Mouse (Mus musculus) kidney, postnatal 0 days (tissue): ENCODE measurements around the gene Ldlrap1. TPM values are rescaled to one million over a fixed set of nuclear protein-coding genes. Genes with fewer than 3 reads are reported as not detected.
A peak's percentile ranks its signal among the peaks of the same experiment; 100 is the strongest.

ENCODE experiments used
- ATAC-seq: fragments of 200-750 bp; cut with Nextera tagmentation; replicated peaks from 2 replicates; pipeline ENCODE4 v1.8.0; 2017; ENCODE audit warnings: low read depth, moderate number of reproducible peaks, moderate TSS enrichment, moderate library complexity; ENCODE audit not compliant: low FRiP score
- DNase-seq: peaks from one replicate; pipeline ENCODE4 v3.0.0-alpha.2; 2016; ENCODE audit warnings: low spot score
- H3K27ac ChIP-seq: fragments of 300-500 bp; sonication (generic); 2 replicates; pipeline ENCODE4 v1.5.1; 2014; ENCODE audit warnings: mild to moderate bottlenecking
- H3K27me3 ChIP-seq: fragments of 300-500 bp; sonication (generic); 2 replicates; pipeline ENCODE4 v1.6.1; 2014; ENCODE audit warnings: low read length, mixed read lengths; ENCODE audit not compliant: insufficient read depth
- H3K36me3 ChIP-seq: fragments of 300-500 bp; sonication (generic); 2 replicates; pipeline ENCODE4 v1.6.1; 2014; ENCODE audit warnings: low read length, mixed read lengths; ENCODE audit not compliant: insufficient read depth
- H3K4me1 ChIP-seq: fragments of 300-500 bp; sonication (generic); replicated peaks from 2 replicates; pipeline ENCODE4 v1.6.1; 2014; ENCODE audit warnings: antibody characterized with exemption, low read length, mixed read lengths; ENCODE audit not compliant: insufficient read depth
- H3K4me2 ChIP-seq: fragments of 300-500 bp; sonication (generic); 2 replicates; pipeline ENCODE4 v1.6.1; 2014; ENCODE audit warnings: mild to moderate bottlenecking, low read length, moderate library complexity, mixed read lengths
- H3K4me3 ChIP-seq: fragments of 300-500 bp; sonication (generic); replicated peaks from 2 replicates; pipeline ENCODE4 v1.5.1; 2014; ENCODE audit warnings: low read depth, low read length
- H3K9ac ChIP-seq: fragments of 300-500 bp; sonication (generic); 2 replicates; pipeline ENCODE4 v1.6.1; 2014; ENCODE audit warnings: low read depth, low read length
- H3K9me3 ChIP-seq: fragments of 300-500 bp; sonication (generic); replicated peaks from 2 replicates; pipeline ENCODE4 v1.6.1; 2016; ENCODE audit warnings: low read length, inconsistent platforms, mixed read lengths
- CTCF ChIP-seq: IDR thresholded peaks from 2 replicates; pipeline ENCODE4 v1.5.1; 2016; ENCODE audit warnings: antibody characterized with exemption, low read depth, mild to moderate bottlenecking, moderate library complexity
- WGBS: fragments of 180-500 bp; shearing (Covaris S2); extraction: QIAGEN DNeasy Blood & Tissue Kit; methylation state at CpG from one replicate; pipeline ENCODE4 v1.1.7; 2014; 5-methylcytosine and 5-hydroxymethylcytosine counted together
- polyA plus RNA-seq: library from polyadenylated mRNA; unstranded; fragments of >200 nt; fragmentation: Nextera tagmentation; extraction: Ambion mirVana; gene quantifications from 2 replicates; pipeline ENCODE4 v1.2.1, GENCODE M21; 2015

The Ldlrap1 gene
- polyA plus RNA-seq, 1 experiment from 2014 or later: 21.3 TPM

- H3K9ac ChIP-seq: no peak overlapping the region
- no peak for TF ChIP-seq CTCF
- ATAC-seq (no peak), DNase-seq (no peak)
- WGBS: 75% methylated on average over 9 of the region's 9 CpGs
- no peak overlapping the region for H3K4me2 ChIP-seq
- no peaks in the 10 kb centered on the region for H3K36me3 ChIP-seq
- H3K4me1 ChIP-seq: no peaks in the 10 kb centered on the region
- H3K27ac ChIP-seq: no peak overlapping the region
- no peaks in the 10 kb centered on the region for H3K27me3 ChIP-seq
- no peaks in the 10 kb centered on the region for H3K9me3 ChIP-seq
- H3K4me3 ChIP-seq: no peak overlapping the region
These were observed 74.5 kb downstream of the Ldlrap1 start for GRCm38 (mm10) chr4:134693202-134693940.

GRCm38 (mm10) chr4:134692388-134692787 is 75.4 kb downstream of the Ldlrap1 start:
- Histone ChIP-seq H3K4me1 (no peaks in the 10 kb centered on the region), H3K9ac (no peak overlapping the region), H3K27ac (no peak overlapping the region), H3K36me3 (no peaks in the 10 kb centered on the region), H3K9me3 (no peaks in the 10 kb centered on the region), H3K4me2 (no peak overlapping the region), H3K4me3 (no peak overlapping the region), H3K27me3 (no peaks in the 10 kb centered on the region)
- 100% methylated on average over 1 of the region's 1 CpGs for WGBS
- DNase-seq: no peak
- no peak for ATAC-seq
- TF ChIP-seq CTCF: peak; percentile 20; the same call in 1 of the 2 replicates

Other genes with a start within 250 kb of the Ldlrap1 start
- gene Mtfr1l, start 232.6 kb downstream of the Ldlrap1 start, polyA plus RNA-seq: 137 and 141 TPM in 2 replicates
- 13.9 and 27.9 TPM in 2 replicates for gene Selenon, start 215.9 kb downstream of the Ldlrap1 start, polyA plus RNA-seq
- gene Man1c1, start 63.7 kb downstream of the Ldlrap1 start, polyA plus RNA-seq: 3.2 and 3.4 TPM in 2 replicates
- gene Maco1, start 85.3 kb upstream of the Ldlrap1 start, polyA plus RNA-seq: 31.2 and 32.4 TPM in 2 replicates
- 0.32 and 0.40 TPM in 2 replicates for gene Rhd, start 96.5 kb upstream of the Ldlrap1 start, polyA plus RNA-seq
- 169 and 188 TPM in 2 replicates for gene Tmem50a, start 147.0 kb upstream of the Ldlrap1 start, polyA plus RNA-seq
- gene Rsrp1, start 155.6 kb upstream of the Ldlrap1 start, polyA plus RNA-seq: 375 and 409 TPM in 2 replicates
- 115 and 120 TPM in 2 replicates for gene Syf2, start 162.9 kb upstream of the Ldlrap1 start, polyA plus RNA-seq